Mouse (Mus musculus): ENCODE data around the gene Mtfmt. TPM values are rescaled to one million over a fixed set of nuclear protein-coding genes. Genes with fewer than 3 reads are reported as not detected.

Mtfmt gene
- polyA plus RNA-seq, 1 experiment, result 4.8 TPM

GRCm38 (mm10) chr9:65460198-65460597, 24.6 kb downstream of the Mtfmt start:
- Histone ChIP-seq H3K36me3 (replicated peaks; ENCODE audit: low read length) (peaks cover 4% of the 10 kb centered on the region), H3K4me3 (replicated peaks) (peak overlapping the region; percentile 53), H3K9me3 (no peaks in the 10 kb centered on the region), H3K27me3 (replicated peaks) (peaks cover 30% of the 10 kb centered on the region), H3K4me1 (peaks cover 22% of the 10 kb centered on the region)
- no peak for TF ChIP-seq GATA1 (IDR thresholded peaks at IDR 0.05; ENCODE audit: borderline replicate concordance, low read length)
- TF ChIP-seq FLI1 (IDR thresholded peaks at IDR 0.05; ENCODE audit: low read length), result no peak

- Histone ChIP-seq H3K9me3 (peaks cover 2% of the 10 kb centered on the region; the same call in 1 of the 2 replicates), H3K36me3 (replicated peaks; ENCODE audit: low read length) (peaks cover 11% of the 10 kb centered on the region), H3K4me1 (peaks cover 22% of the 10 kb centered on the region), H3K27me3 (replicated peaks) (peaks cover 28% of the 10 kb centered on the region), H3K4me3 (replicated peaks) (peak within 1 kb of the TSS; percentile 94)
- no peak for TF ChIP-seq GATA1 (IDR thresholded peaks at IDR 0.05; ENCODE audit: borderline replicate concordance, low read length)
- no peak for TF ChIP-seq FLI1 (IDR thresholded peaks at IDR 0.05; ENCODE audit: low read length)
These were observed 25.3 kb downstream of the Mtfmt start, which contains the start of gene Spg21 for GRCm38 (mm10) chr9:65460732-65461442. Spg21 (plus strand) TSS chr9:65460947.

GRCm38 (mm10) chr9:65462544-65462943, 27.0 kb downstream of the Mtfmt start:
- Histone ChIP-seq H3K36me3 (replicated peaks; ENCODE audit: low read length) (peaks cover 20% of the 10 kb centered on the region), H3K27me3 (replicated peaks) (peaks cover 19% of the 10 kb centered on the region), H3K4me1 (peaks cover 22% of the 10 kb centered on the region), H3K9me3 (peaks cover 3% of the 10 kb centered on the region; the same call in 1 of the 2 replicates), H3K4me3 (replicated peaks) (no peak overlapping the region)
- no peak for TF ChIP-seq GATA1 (IDR thresholded peaks at IDR 0.05; ENCODE audit: borderline replicate concordance, low read length)
- no peak for TF ChIP-seq FLI1 (IDR thresholded peaks at IDR 0.05; ENCODE audit: low read length)

- H3K27me3 ChIP-seq (replicated peaks), result peaks cover 5% of the 10 kb centered on the region
- TF ChIP-seq FLI1 (IDR thresholded peaks at IDR 0.05; ENCODE audit: low read length) (no peak), GATA1 (IDR thresholded peaks at IDR 0.05; ENCODE audit: borderline replicate concordance, low read length) (no peak)
- H3K36me3 ChIP-seq (replicated peaks; ENCODE audit: low read length), result peaks cover 33% of the 10 kb centered on the region
- H3K9me3 ChIP-seq, result peaks cover 3% of the 10 kb centered on the region; the same call in 1 of the 2 replicates
- no peak overlapping the region for H3K4me3 ChIP-seq (replicated peaks)
- H3K4me1 ChIP-seq, result peaks cover 22% of the 10 kb centered on the region
These were observed 28.6 kb downstream of the Mtfmt start for GRCm38 (mm10) chr9:65464161-65464560.

GRCm38 (mm10) chr9:65465241-65465640, 29.7 kb downstream of the Mtfmt start:
- Histone ChIP-seq H3K27me3 (replicated peaks) (no peaks in the 10 kb centered on the region), H3K9me3 (peaks cover 3% of the 10 kb centered on the region; the same call in 1 of the 2 replicates), H3K4me3 (replicated peaks) (no peak overlapping the region), H3K36me3 (replicated peaks; ENCODE audit: low read length) (peaks cover 43% of the 10 kb centered on the region), H3K4me1 (peaks cover 20% of the 10 kb centered on the region)
- TF ChIP-seq GATA1 (IDR thresholded peaks at IDR 0.05; ENCODE audit: borderline replicate concordance, low read length), result no peak
- TF ChIP-seq FLI1 (IDR thresholded peaks at IDR 0.05; ENCODE audit: low read length), result no peak

GRCm38 (mm10) chr9:65467686-65468085, 32.1 kb downstream of the Mtfmt start:
- no peak for TF ChIP-seq FLI1 (IDR thresholded peaks at IDR 0.05; ENCODE audit: low read length)
- no peaks in the 10 kb centered on the region for H3K27me3 ChIP-seq (replicated peaks)
- H3K9me3 ChIP-seq, result peaks cover 3% of the 10 kb centered on the region; the same call in 1 of the 2 replicates
- no peaks in the 10 kb centered on the region; the same call in 1 of the 2 replicates for H3K4me1 ChIP-seq
- no peak overlapping the region for H3K4me3 ChIP-seq (replicated peaks)
- peaks cover 61% of the 10 kb centered on the region for H3K36me3 ChIP-seq (replicated peaks; ENCODE audit: low read length)

- H3K27me3 ChIP-seq (replicated peaks), result no peaks in the 10 kb centered on the region
- TF ChIP-seq FLI1 (IDR thresholded peaks at IDR 0.05; ENCODE audit: low read length) (no peak), GATA1 (IDR thresholded peaks at IDR 0.05; ENCODE audit: borderline replicate concordance, low read length) (no peak)
- H3K36me3 ChIP-seq (replicated peaks; ENCODE audit: low read length), result peaks cover 87% of the 10 kb centered on the region
- H3K4me3 ChIP-seq (replicated peaks), result no peak overlapping the region
- peaks cover 15% of the 10 kb centered on the region for H3K4me1 ChIP-seq
- H3K9me3 ChIP-seq, result no peaks in the 10 kb centered on the region
These were observed 37.2 kb downstream of the Mtfmt start for GRCm38 (mm10) chr9:65472769-65473168.

GRCm38 (mm10) chr9:65479158-65479557, 43.6 kb downstream of the Mtfmt start:
- TF ChIP-seq FLI1 (IDR thresholded peaks at IDR 0.05; ENCODE audit: low read length) (no peak), GATA1 (IDR thresholded peaks at IDR 0.05; ENCODE audit: borderline replicate concordance, low read length) (no peak)
- no peak overlapping the region for H3K4me3 ChIP-seq (replicated peaks)
- H3K36me3 ChIP-seq (replicated peaks; ENCODE audit: low read length), result peaks cover 94% of the 10 kb centered on the region
- peaks cover 13% of the 10 kb centered on the region for H3K4me1 ChIP-seq
- H3K27me3 ChIP-seq (replicated peaks), result no peaks in the 10 kb centered on the region
- H3K9me3 ChIP-seq, result no peaks in the 10 kb centered on the region

GRCm38 (mm10) chr9:65480071-65480470, 44.5 kb downstream of the Mtfmt start:
- H3K36me3 ChIP-seq (replicated peaks; ENCODE audit: low read length), result peaks cover 94% of the 10 kb centered on the region
- TF ChIP-seq GATA1 (IDR thresholded peaks at IDR 0.05; ENCODE audit: borderline replicate concordance, low read length) (no peak), FLI1 (IDR thresholded peaks at IDR 0.05; ENCODE audit: low read length) (no peak)

GRCm38 (mm10) chr9:65491476-65491875, 55.9 kb downstream of the Mtfmt start:
- peaks cover 30% of the 10 kb centered on the region for H3K36me3 ChIP-seq (replicated peaks; ENCODE audit: low read length)
- H3K27me3 ChIP-seq (replicated peaks), result peaks cover 10% of the 10 kb centered on the region
- TF ChIP-seq GATA1 (IDR thresholded peaks at IDR 0.05; ENCODE audit: borderline replicate concordance, low read length) (no peak), FLI1 (IDR thresholded peaks at IDR 0.05; ENCODE audit: low read length) (no peak)
- H3K4me3 ChIP-seq (replicated peaks), result no peak overlapping the region
- peaks cover 10% of the 10 kb centered on the region; the same call in 1 of the 2 replicates for H3K9me3 ChIP-seq
- H3K4me1 ChIP-seq, result peaks cover 9% of the 10 kb centered on the region

More at GRCm38 (mm10) chr9:65480071-65480470, 44.5 kb downstream of the Mtfmt start:
- H3K27me3 ChIP-seq (replicated peaks), result no peaks in the 10 kb centered on the region
- no peaks in the 10 kb centered on the region for H3K9me3 ChIP-seq
- H3K4me1 ChIP-seq, result peaks cover 4% of the 10 kb centered on the region
- no peak overlapping the region for H3K4me3 ChIP-seq (replicated peaks)
